Mouse (Mus musculus) lung, postnatal 0 days (tissue): ENCODE measurements at regions not wholly inside any gene's neighbourhood (a gene's known extent, or its start where the extent isn't known, plus 50 kb on each side); places are given as distances from the start of the nearest gene placed in this dataset.

Source experiments
- ATAC-seq: fragments of 200-750 bp; cut with Nextera tagmentation; 2 replicates; pipeline ENCODE4 v1.8.0; 2017; ENCODE audit warnings: moderate library complexity
- DNase-seq: peaks from one replicate; pipeline ENCODE4 v3.0.0-alpha.2; 2016; ENCODE audit warnings: low spot score
- H3K27ac ChIP-seq: fragments of 300-500 bp; sonication (generic); 2 replicates; pipeline ENCODE4 v1.5.1; 2014; ENCODE audit warnings: antibody characterized with exemption, mild to moderate bottlenecking, low read length, mixed read lengths
- H3K27me3 ChIP-seq: fragments of 300-500 bp; sonication (generic); replicated peaks from 2 replicates; pipeline ENCODE4 v1.6.1; 2014; ENCODE audit warnings: low read length, mixed read lengths; ENCODE audit not compliant: insufficient read depth
- H3K36me3 ChIP-seq: fragments of 300-500 bp; sonication (generic); 2 replicates; pipeline ENCODE4 v1.6.1; 2014; ENCODE audit warnings: low read length, mixed read lengths; ENCODE audit not compliant: insufficient read depth
- H3K4me1 ChIP-seq: fragments of 300-500 bp; sonication (generic); 2 replicates; pipeline ENCODE4 v1.6.1; 2014; ENCODE audit warnings: antibody characterized with exemption, low read depth, low read length, mixed read lengths; ENCODE audit not compliant: insufficient read depth
- H3K4me2 ChIP-seq: fragments of 300-500 bp; sonication (generic); replicated peaks from 2 replicates; pipeline ENCODE4 v1.6.1; 2014; ENCODE audit warnings: low read depth, mild to moderate bottlenecking, low read length, moderate library complexity, mixed read lengths
- H3K4me3 ChIP-seq: fragments of 300-500 bp; sonication (generic); 2 replicates; pipeline ENCODE4 v1.5.1; 2014; ENCODE audit warnings: low read depth, low read length
- H3K9ac ChIP-seq: fragments of 300-500 bp; sonication (generic); replicated peaks from 2 replicates; pipeline ENCODE4 v1.6.1; 2014; ENCODE audit warnings: low read depth, mild to moderate bottlenecking
- H3K9me3 ChIP-seq: fragments of 300-500 bp; sonication (generic); 2 replicates; pipeline ENCODE4 v1.6.1; 2016; ENCODE audit warnings: low read length, mixed read lengths
- CTCF ChIP-seq: IDR thresholded peaks from 2 replicates; pipeline ENCODE4 v1.5.1; 2016; ENCODE audit warnings: antibody characterized with exemption, mild to moderate bottlenecking
- EP300 ChIP-seq: IDR thresholded peaks from 2 replicates; pipeline ENCODE4 v1.6.1; 2016; ENCODE audit warnings: antibody characterized with exemption, mild to moderate bottlenecking, control low read depth
- WGBS: fragments of 180-500 bp; shearing (Covaris S2); extraction: QIAGEN DNeasy Blood & Tissue Kit; methylation state at CpG from one replicate; pipeline ENCODE4 v1.1.7; 2014; 5-methylcytosine and 5-hydroxymethylcytosine counted together

GRCm38 (mm10) chr4:4518741-4519140, 274.4 kb downstream of the Impad1 start:
- H3K27ac ChIP-seq, result no peak overlapping the region
- no peak for TF ChIP-seq CTCF
- TF ChIP-seq EP300, result no peak
- no peak for DNase-seq
- 64% methylated on average over 2 of the region's 2 CpGs for WGBS
- no peaks in the 10 kb centered on the region for H3K9me3 ChIP-seq
- no peaks in the 10 kb centered on the region for H3K36me3 ChIP-seq
- no peak overlapping the region for H3K4me2 ChIP-seq
- H3K9ac ChIP-seq, result no peak overlapping the region
- no peaks in the 10 kb centered on the region for H3K27me3 ChIP-seq
- ATAC-seq, result no peak
- H3K4me1 ChIP-seq, result no peaks in the 10 kb centered on the region
- H3K4me3 ChIP-seq, result no peak overlapping the region

- Histone ChIP-seq H3K9me3 (no peaks in the 10 kb centered on the region), H3K27me3 (no peaks in the 10 kb centered on the region), H3K4me3 (no peak overlapping the region), H3K4me2 (no peak overlapping the region), H3K4me1 (no peaks in the 10 kb centered on the region), H3K27ac (no peak overlapping the region), H3K36me3 (no peaks in the 10 kb centered on the region), H3K9ac (no peak overlapping the region)
- TF ChIP-seq CTCF (no peak), EP300 (no peak)
- DNase-seq, result no peak
- no peak for ATAC-seq
Observed at GRCm38 (mm10) chr4:4513351-4513750, 279.8 kb downstream of the Impad1 start.

GRCm38 (mm10) chr4:4510180-4510920, 282.8 kb downstream of the Impad1 start:
- Histone ChIP-seq H3K27ac (no peak overlapping the region), H3K4me2 (no peak overlapping the region), H3K27me3 (no peaks in the 10 kb centered on the region), H3K9me3 (no peaks in the 10 kb centered on the region), H3K9ac (no peak overlapping the region), H3K36me3 (no peaks in the 10 kb centered on the region), H3K4me3 (no peak overlapping the region), H3K4me1 (no peaks in the 10 kb centered on the region)
- TF ChIP-seq CTCF (no peak), EP300 (no peak)
- 60% methylated on average over 2 of the region's 2 CpGs for WGBS
- no peak for ATAC-seq
- no peak for DNase-seq

DNA sequence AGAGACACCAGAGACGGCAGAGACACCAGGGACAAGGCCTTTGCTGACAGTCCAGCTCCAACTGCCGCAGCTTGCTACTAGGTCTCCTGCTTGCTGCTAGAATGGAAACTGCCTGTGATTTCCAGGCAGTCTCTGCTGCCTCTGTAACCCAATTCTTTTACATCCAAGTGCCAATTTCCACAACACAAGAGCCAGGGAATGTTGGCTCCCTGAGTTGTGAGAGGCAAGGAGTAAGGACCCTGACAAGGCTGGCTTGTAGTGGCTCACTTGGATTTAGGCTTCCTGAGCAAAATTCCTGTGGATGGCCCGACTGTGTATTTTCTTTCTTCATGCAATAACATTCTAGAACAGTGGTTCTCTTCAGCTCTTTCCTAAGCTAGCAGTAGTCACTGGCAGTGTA, 283.9 kb downstream of the Impad1 start:
- Histone ChIP-seq H3K9me3 (no peaks in the 10 kb centered on the region), H3K27me3 (no peaks in the 10 kb centered on the region), H3K4me2 (no peak overlapping the region), H3K36me3 (no peaks in the 10 kb centered on the region), H3K27ac (no peak overlapping the region), H3K9ac (no peak overlapping the region), H3K4me1 (no peaks in the 10 kb centered on the region), H3K4me3 (no peak overlapping the region)
- ATAC-seq (no peak), DNase-seq (no peak)
- 67% methylated on average over 3 of the region's 3 CpGs for WGBS
- TF ChIP-seq CTCF, result no peak
- no peak for TF ChIP-seq EP300

- Histone ChIP-seq H3K27ac (no peak overlapping the region), H3K4me3 (no peak overlapping the region), H3K4me1 (no peaks in the 10 kb centered on the region), H3K36me3 (no peaks in the 10 kb centered on the region), H3K9me3 (no peaks in the 10 kb centered on the region), H3K27me3 (no peaks in the 10 kb centered on the region), H3K9ac (no peak overlapping the region), H3K4me2 (no peak overlapping the region)
- DNase-seq, result no peak
- no peak for ATAC-seq
- TF ChIP-seq CTCF (no peak), EP300 (no peak)
- WGBS, result 40% methylated on average over 1 of the region's 1 CpGs
Observed at GRCm38 (mm10) chr4:4497199-4497598, 296.0 kb downstream of the Impad1 start.

DNA sequence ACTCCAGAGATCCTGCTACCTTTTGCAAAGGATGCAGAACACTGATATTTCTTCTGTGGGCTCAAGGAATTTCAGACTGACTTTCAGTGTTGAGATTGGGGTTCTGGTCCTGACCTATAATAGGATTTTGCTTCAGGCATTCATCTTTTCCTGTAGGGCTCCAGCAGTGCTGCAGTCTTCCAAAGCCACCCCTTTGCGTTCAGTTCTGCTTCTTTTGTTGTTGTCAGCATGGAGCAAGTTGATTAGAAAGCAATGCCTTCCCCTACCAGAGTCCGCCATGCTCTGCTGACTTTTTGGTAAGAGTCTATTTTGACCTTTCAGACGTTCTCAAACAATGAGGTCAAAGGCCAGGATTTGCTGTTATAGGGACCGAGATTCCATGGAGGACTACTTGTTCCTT, 297.0 kb downstream of the Impad1 start:
- DNase-seq (no peak), ATAC-seq (no peak)
- TF ChIP-seq CTCF (no peak), EP300 (no peak)
- H3K9me3 ChIP-seq, result no peaks in the 10 kb centered on the region
- no peaks in the 10 kb centered on the region for H3K27me3 ChIP-seq
- no peak overlapping the region for H3K4me3 ChIP-seq
- no peaks in the 10 kb centered on the region for H3K36me3 ChIP-seq
- no peaks in the 10 kb centered on the region for H3K4me1 ChIP-seq
- no peak overlapping the region for H3K9ac ChIP-seq
- no peak overlapping the region for H3K4me2 ChIP-seq
- no peak overlapping the region for H3K27ac ChIP-seq
- WGBS, result 43% methylated on average over 4 of the region's 4 CpGs
